Mouse (Mus musculus) limb, embryonic 15.5 days (tissue): Measurements from ENCODE around the gene Adcy7. TPM values are rescaled to one million over a fixed set of nuclear protein-coding genes. Genes with fewer than 3 reads are reported as not detected.

Experiments used
- ATAC-seq: fragments of 200-750 bp; cut with Nextera tagmentation; 2 replicates; pipeline ENCODE4 v1.8.0; 2017; ENCODE audit warnings: low read depth, moderate TSS enrichment; ENCODE audit not compliant: insufficient number of reproducible peaks, low FRiP score, low TSS enrichment
- H3K27ac ChIP-seq: fragments of 300-500 bp; sonication (generic); 2 replicates; pipeline ENCODE4 v1.5.1; 2015; ENCODE audit warnings: moderate library complexity, mild to moderate bottlenecking, inconsistent platforms
- H3K27me3 ChIP-seq: fragments of 300-500 bp; sonication (generic); 2 replicates; pipeline ENCODE4 v1.6.1; 2015; ENCODE audit warnings: inconsistent platforms
- H3K36me3 ChIP-seq: fragments of 300-500 bp; sonication (generic); 2 replicates; pipeline ENCODE4 v1.6.1; 2015; ENCODE audit warnings: inconsistent platforms
- H3K4me1 ChIP-seq: fragments of 300-500 bp; sonication (generic); 2 replicates; pipeline ENCODE4 v1.6.1; 2015; ENCODE audit warnings: inconsistent platforms
- H3K4me2 ChIP-seq: fragments of 300-500 bp; sonication (generic); 2 replicates; pipeline ENCODE4 v1.6.1; 2015; ENCODE audit warnings: mild to moderate bottlenecking, inconsistent platforms
- H3K4me3 ChIP-seq: fragments of 300-500 bp; sonication (generic); 2 replicates; pipeline ENCODE4 v1.5.1; 2015; ENCODE audit warnings: mild to moderate bottlenecking, inconsistent platforms
- H3K9ac ChIP-seq: fragments of 300-500 bp; sonication (generic); 2 replicates; pipeline ENCODE4 v1.6.1; 2015; ENCODE audit warnings: inconsistent platforms
- H3K9me3 ChIP-seq: fragments of 300-500 bp; sonication (generic); 2 replicates; pipeline ENCODE4 v1.6.1; 2016; ENCODE audit warnings: inconsistent platforms
- WGBS: fragments of 180-500 bp; shearing (Covaris S2); methylation state at CpG from one replicate; pipeline ENCODE4 v1.1.7; 2015; 5-methylcytosine and 5-hydroxymethylcytosine counted together
- polyA plus RNA-seq: library from polyadenylated mRNA; unstranded; fragments of >200 nt; fragmentation: Nextera tagmentation; extraction: Ambion mirVana; gene quantifications from 2 replicates; pipeline ENCODE4 v1.2.1, GENCODE M21; 2015

Gene Adcy7
- polyA plus RNA-seq, 1 experiment from 2014 or later, result 7.3 TPM

GRCm38 (mm10) chr8:88349046-88349445 is 76.8 kb downstream of the Adcy7 start:
- Histone ChIP-seq H3K4me2 (no peak overlapping the region), H3K36me3 (peaks cover 83% of the 10 kb centered on the region), H3K4me1 (no peaks in the 10 kb centered on the region), H3K27ac (no peak overlapping the region), H3K9ac (no peak overlapping the region), H3K27me3 (no peaks in the 10 kb centered on the region), H3K9me3 (no peaks in the 10 kb centered on the region), H3K4me3 (no peak overlapping the region)
- no peak for ATAC-seq
- WGBS, result 74% methylated on average over 2 of the region's 2 CpGs

DNA sequence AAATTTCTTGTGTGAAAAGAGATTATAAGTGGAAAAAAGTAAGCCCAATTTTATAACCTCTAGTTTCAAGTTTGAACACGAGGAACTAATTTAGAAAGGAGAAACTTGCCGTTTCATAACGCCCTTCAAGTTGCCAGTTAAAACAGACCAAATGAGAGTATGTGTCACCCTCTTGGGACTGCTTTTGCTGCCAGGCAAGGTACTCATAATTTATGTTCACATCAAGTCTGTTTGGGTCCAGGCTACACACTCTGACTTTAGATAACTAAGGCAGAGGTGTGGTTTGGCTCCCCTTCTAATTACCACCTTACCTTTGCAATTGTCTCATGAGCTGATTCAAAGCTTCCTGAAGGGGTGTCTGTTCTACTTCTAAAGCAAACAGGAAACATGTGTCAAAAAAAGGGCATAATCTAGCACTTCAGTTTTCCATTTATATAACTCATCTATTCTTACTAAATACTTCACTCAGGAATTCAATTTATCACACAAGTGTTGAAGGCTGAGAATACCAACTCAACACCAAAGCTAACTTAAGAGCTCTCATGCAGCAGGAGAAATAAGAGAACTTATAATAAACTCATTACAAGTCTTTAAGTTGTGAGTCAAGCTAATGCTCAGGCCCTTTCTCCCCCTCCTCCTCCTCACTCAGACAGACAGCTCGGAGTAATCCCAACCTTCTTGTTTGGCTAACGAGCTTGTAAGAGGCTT is 85.2 kb downstream of the Adcy7 start:
- H3K36me3 ChIP-seq, result peaks cover 66% of the 10 kb centered on the region

DNA sequence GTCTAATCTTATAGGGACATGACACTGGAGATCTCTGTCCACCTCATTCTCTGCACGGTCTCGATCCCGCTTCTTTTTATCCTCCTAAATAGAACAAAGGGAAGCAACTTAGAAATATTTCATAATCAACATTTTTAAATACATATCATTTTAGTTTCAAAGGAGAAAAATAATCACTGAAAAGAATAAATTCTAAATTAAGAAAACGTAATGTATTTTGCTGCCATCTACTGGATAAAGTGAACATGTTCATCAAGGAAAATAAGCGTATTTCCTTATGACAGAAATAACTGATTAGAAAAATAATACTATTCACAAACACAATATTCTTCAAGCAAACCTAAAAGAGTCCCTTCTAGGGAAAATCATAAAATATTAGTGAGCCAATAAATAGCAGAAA is 85.7 kb downstream of the Adcy7 start:
- Histone ChIP-seq H3K9ac (no peak overlapping the region), H3K4me1 (peaks cover 22% of the 10 kb centered on the region), H3K27ac (no peak overlapping the region), H3K9me3 (no peaks in the 10 kb centered on the region), H3K27me3 (no peaks in the 10 kb centered on the region), H3K4me3 (no peak overlapping the region), H3K36me3 (peaks cover 61% of the 10 kb centered on the region), H3K4me2 (no peak overlapping the region)
- 72% methylated on average over 5 of the region's 5 CpGs for WGBS
- ATAC-seq, result no peak

More for the DNA sequence above, 85.2 kb downstream of the Adcy7 start:
- Histone ChIP-seq H3K4me1 (peaks cover 17% of the 10 kb centered on the region), H3K27me3 (no peaks in the 10 kb centered on the region), H3K9ac (no peak overlapping the region), H3K4me3 (no peak overlapping the region), H3K4me2 (no peak overlapping the region), H3K9me3 (no peaks in the 10 kb centered on the region), H3K27ac (no peak overlapping the region)
- WGBS, result 30% methylated on average over 5 of the region's 5 CpGs
- no peak for ATAC-seq

- Histone ChIP-seq H3K4me3 (peak overlapping the region; percentile 96), H3K9me3 (no peaks in the 10 kb centered on the region), H3K4me2 (peak overlapping the region; percentile 83; the same call in 1 of the 2 replicates), H3K27me3 (no peaks in the 10 kb centered on the region), H3K36me3 (peaks cover 43% of the 10 kb centered on the region), H3K4me1 (peaks cover 23% of the 10 kb centered on the region), H3K9ac (no peak overlapping the region), H3K27ac (no peak overlapping the region)
- ATAC-seq, result no peak
- WGBS, result 67% methylated on average over 2 of the region's 2 CpGs
Observed at GRCm38 (mm10) chr8:88359959-88360358, 87.8 kb downstream of the Adcy7 start.

DNA sequence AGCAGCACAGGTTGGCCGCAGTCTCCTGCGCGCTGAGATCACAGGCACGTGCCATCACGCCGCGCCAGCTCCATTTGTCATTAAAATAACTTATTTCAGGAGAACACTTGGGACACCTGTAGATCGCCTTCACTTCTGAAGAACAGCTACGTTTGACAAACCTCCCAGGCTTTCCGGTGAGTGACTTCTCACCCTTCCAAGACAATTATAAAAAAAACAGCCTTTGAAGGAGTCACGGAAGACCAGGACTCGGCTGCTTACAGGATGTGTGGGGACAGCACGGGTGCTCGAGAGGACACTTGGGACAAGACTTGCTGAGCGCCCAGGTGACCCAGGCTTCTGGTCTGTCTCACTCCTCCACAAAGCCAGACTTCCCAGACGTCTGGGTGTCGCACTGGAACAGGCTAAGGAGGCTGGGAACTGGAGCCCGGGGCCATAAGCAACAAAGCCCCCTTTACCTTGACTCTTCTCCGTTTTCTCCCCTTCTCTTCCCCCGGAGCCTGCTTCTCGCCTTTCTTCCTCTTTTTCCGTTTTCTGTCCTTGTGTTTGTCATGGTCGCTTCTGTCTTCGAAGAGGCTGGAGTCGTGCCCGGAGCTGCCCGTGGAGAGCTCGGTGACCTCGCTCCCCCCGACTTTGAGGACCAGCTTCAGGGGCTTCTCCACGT is 89.0 kb downstream of the Adcy7 start:
- WGBS, result 2% methylated on average over 31 of the region's 31 CpGs
- Histone ChIP-seq H3K4me2 (peak overlapping the region; percentile 83), H3K27ac (peak overlapping the region; percentile 92), H3K9ac (peak overlapping the region; percentile 96), H3K4me1 (peaks cover 23% of the 10 kb centered on the region), H3K27me3 (no peaks in the 10 kb centered on the region), H3K4me3 (peak overlapping the region; percentile 96), H3K36me3 (peaks cover 31% of the 10 kb centered on the region), H3K9me3 (no peaks in the 10 kb centered on the region)
- ATAC-seq, result peak; percentile 36; the same call in 1 of the 2 replicates

DNA sequence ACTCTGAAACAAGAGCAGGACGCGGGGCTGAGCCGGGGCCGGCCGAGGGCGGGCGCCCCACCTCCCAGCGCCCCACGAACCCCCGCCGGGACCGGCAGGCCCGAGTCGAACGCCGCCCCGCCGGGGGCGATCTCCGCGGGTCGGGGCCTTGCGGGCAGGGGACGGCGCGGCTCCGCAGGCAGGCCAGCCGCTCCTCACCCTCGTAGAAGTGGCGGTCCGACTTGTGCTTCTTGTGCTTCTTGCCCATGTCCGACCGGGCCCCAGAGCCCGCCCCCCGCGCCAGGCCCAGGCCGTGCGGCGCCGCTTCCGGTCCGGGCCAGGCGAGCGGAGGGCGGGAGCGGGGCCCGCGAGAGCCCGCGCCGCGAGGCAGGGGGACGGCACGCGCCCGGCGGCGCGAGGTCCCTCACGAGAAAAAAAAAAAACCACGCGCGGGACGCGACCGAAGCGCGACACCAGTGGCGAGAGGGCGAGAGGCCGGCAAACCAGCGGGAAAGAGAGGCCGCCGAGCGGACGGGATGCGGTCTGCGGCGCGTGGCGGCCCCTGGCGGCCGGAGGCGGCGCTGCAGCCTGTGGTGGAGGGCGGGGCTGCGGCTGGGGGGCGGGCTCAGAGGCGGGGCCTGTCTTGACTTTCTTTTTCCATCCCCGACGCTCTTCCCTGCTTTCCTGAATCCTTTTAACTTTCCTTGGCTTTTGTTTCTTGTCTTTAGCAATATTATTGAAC is 89.7 kb downstream of the Adcy7 start, which contains the start of gene Brd7:
Gene Brd7, minus strand, starts transcription at position 487 of the 721 bp plus-strand sequence.
- ATAC-seq, result peak; percentile 88
- H3K9me3 ChIP-seq, result no peaks in the 10 kb centered on the region
- H3K9ac ChIP-seq, result peak within 1 kb of the TSS; percentile 96
- peak within 1 kb of the TSS; percentile 83 for H3K4me2 ChIP-seq
- H3K27me3 ChIP-seq, result no peaks in the 10 kb centered on the region
- 1% methylated on average over 82 of the region's 91 CpGs for whole genome bisulfite sequencing
- peak within 1 kb of the TSS; percentile 92 for H3K27ac ChIP-seq
- H3K36me3 ChIP-seq, result peaks cover 25% of the 10 kb centered on the region
- H3K4me1 ChIP-seq, result peaks cover 23% of the 10 kb centered on the region
- peak within 1 kb of the TSS; percentile 96 for H3K4me3 ChIP-seq

- H3K27ac ChIP-seq, result peak overlapping the region; percentile 76
- peaks cover 23% of the 10 kb centered on the region for H3K4me1 ChIP-seq
- H3K9ac ChIP-seq, result no peak overlapping the region
- ATAC-seq, result no peak
- H3K4me2 ChIP-seq, result peak overlapping the region; percentile 83
- peaks cover 18% of the 10 kb centered on the region for H3K36me3 ChIP-seq
- no peaks in the 10 kb centered on the region for H3K9me3 ChIP-seq
- WGBS, result 36% methylated on average over 11 of the region's 11 CpGs
- H3K4me3 ChIP-seq, result peak overlapping the region; percentile 96
- H3K27me3 ChIP-seq, result no peaks in the 10 kb centered on the region
Observed at GRCm38 (mm10) chr8:88362446-88363150, 90.4 kb downstream of the Adcy7 start.

DNA sequence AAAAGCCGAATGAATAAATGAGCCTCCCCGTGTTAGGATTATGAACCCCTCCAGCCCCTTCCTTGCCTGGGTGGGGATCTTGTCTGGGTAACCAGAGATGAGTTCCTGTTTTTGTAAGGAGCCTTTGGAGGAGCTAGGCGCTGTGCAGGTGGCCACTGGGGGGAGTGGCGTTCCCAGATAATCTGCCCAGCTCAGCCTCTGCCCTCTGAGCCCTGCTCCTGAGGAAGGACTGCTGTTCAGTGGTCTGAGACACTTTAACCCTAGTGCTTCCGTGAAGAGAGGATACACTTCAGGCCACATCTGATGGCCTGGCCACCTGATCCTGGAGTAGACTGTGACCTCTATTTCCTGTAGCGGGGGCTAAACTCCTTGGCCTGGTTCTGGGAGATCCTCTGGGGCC is 97.0 kb downstream of the Adcy7 start:
- Histone ChIP-seq H3K4me2 (no peak overlapping the region), H3K27ac (no peak overlapping the region), H3K4me3 (no peak overlapping the region), H3K27me3 (no peaks in the 10 kb centered on the region), H3K36me3 (no peaks in the 10 kb centered on the region), H3K9ac (no peak overlapping the region), H3K4me1 (peaks cover 7% of the 10 kb centered on the region; the same call in 1 of the 2 replicates), H3K9me3 (no peaks in the 10 kb centered on the region)
- ATAC-seq, result no peak
- 19% methylated on average over 6 of the region's 6 CpGs for WGBS

DNA sequence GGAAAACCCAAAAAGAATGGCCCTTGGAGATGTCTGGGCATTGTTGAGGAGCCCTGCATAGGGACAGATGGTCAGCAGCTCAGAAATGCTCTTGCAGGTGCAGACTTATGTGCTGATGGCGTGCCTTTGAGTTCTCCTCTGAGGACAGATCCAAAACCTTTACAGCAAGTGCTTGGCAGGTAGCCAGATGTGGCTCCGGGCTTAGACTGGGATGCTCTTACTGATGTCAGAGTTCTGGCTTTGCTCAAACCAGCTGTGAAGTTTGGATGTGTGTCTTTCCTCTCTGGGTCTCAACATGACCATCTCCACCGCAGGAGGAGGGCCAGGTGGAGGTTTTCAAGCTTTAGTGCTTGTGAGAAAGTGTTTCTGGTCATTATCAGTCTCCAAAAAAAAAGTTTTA is 97.6 kb downstream of the Adcy7 start:
- Histone ChIP-seq H3K4me1 (peaks cover 7% of the 10 kb centered on the region; the same call in 1 of the 2 replicates), H3K9ac (no peak overlapping the region), H3K4me3 (no peak overlapping the region), H3K9me3 (no peaks in the 10 kb centered on the region), H3K36me3 (no peaks in the 10 kb centered on the region), H3K27ac (no peak overlapping the region), H3K27me3 (no peaks in the 10 kb centered on the region), H3K4me2 (no peak overlapping the region)
- no peak for ATAC-seq
- 35% methylated on average over 3 of the region's 3 CpGs for WGBS

- Histone ChIP-seq H3K4me3 (no peak overlapping the region), H3K4me2 (no peak overlapping the region), H3K9me3 (no peaks in the 10 kb centered on the region), H3K9ac (no peak overlapping the region), H3K4me1 (peaks cover 16% of the 10 kb centered on the region), H3K27ac (no peak overlapping the region), H3K36me3 (no peaks in the 10 kb centered on the region), H3K27me3 (no peaks in the 10 kb centered on the region)
- no peak for ATAC-seq
- WGBS, result 84% methylated on average over 2 of the region's 2 CpGs
Observed at GRCm38 (mm10) chr8:88371522-88371921, 99.3 kb downstream of the Adcy7 start.

DNA sequence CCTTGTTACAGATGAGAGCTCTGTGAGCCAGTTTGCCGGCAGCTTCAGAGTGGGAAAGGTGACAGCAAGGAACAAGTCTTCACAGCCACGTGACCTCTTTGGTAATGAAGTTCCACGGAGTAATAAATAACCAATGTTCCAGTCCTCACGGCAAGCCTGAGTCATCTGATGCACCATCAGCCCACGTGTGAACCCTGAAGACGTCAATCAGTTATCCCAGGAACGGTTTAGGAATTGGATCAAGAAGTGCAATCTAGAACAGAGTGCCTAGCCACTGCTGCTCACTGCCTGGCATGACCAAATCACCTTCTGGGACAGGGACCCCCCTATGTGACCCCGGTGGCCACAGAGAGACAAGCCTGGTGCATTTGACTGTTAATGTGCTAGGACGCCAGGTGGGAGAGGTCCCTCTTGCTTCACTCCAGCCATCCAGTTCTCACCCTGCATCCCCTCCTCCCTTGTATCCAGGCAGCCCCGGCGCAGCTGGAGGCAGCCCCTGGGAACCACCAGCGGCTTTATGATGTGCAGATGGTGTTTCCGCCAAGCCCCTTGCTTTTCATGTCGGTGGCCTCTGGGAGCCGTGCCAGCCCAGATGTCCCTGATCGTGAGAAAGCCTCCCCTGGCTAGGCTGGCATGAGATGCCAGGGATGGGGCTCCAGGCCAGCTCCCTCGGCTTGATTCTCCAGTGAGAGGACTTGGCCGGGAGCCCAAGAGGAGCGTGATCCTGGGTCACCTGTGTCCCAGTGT is 104.8 kb downstream of the Adcy7 start:
- Histone ChIP-seq H3K27ac (0 out of 2 replicates have a peak overlapping the region, but pooled peaks have one; percentile 17), H3K4me1 (peaks cover 22% of the 10 kb centered on the region), H3K9ac (no peak overlapping the region), H3K27me3 (no peaks in the 10 kb centered on the region), H3K4me3 (no peak overlapping the region), H3K9me3 (no peaks in the 10 kb centered on the region), H3K36me3 (no peaks in the 10 kb centered on the region), H3K4me2 (0 out of 2 replicates have a peak overlapping the region, but pooled peaks have one; percentile 1)
- WGBS, result 16% methylated on average over 19 of the region's 19 CpGs
- ATAC-seq, result peak; percentile 66; the same call in 1 of the 2 replicates
